Mouse (Mus musculus): ENCODE results near the gene Uvrag. TPM values are rescaled to one million over a fixed set of nuclear protein-coding genes. Genes with fewer than 3 reads are reported as not detected.

Uvrag gene
- total and polyA plus RNA-seq, 2 experiments = 12.2 to 18.3 TPM

GRCm38 (mm10) chr7:99078805-99079204 lies 62.1 kb downstream of the Uvrag start:
- H3K36me3 ChIP-seq (ENCODE audit: control insufficient read depth, insufficient read depth, low read length) = 0 out of 2 replicates have a peak, but pooled peaks cover 4% of the 10 kb centered on the region
- H3K79me2 ChIP-seq (ENCODE audit: control insufficient read depth, insufficient read depth, low read length) = peaks cover 17% of the 10 kb centered on the region; the same call in 1 of the 2 replicates
- no peak overlapping the region for H3K27ac ChIP-seq (replicated peaks; ENCODE audit: insufficient read depth, low read depth, low read length)
- peaks cover 10% of the 10 kb centered on the region for H3K4me1 ChIP-seq (ENCODE audit: control insufficient read depth, insufficient read depth, low read length)
- TF ChIP-seq CTCF (IDR thresholded peaks at IDR 0.05; ENCODE audit: low read depth, low read length) (no peak), POLR2A (IDR thresholded peaks at IDR 0.05; ENCODE audit: extremely low read depth, insufficient read depth, low read length) (no peak)
- H3K9ac ChIP-seq (ENCODE audit: low read depth, low read length) = no peak overlapping the region
- DNase-seq (ENCODE audit: extremely low read depth, low read depth, low spot score) = no peak
- H3K27me3 ChIP-seq (ENCODE audit: control insufficient read depth, insufficient read depth, low read length) = no peaks in the 10 kb centered on the region
- WGBS = 94% methylated on average over 6 of the region's 6 CpGs
- no peak overlapping the region for H3K4me3 ChIP-seq (ENCODE audit: insufficient read depth, low read depth, low read length)

- no peak for DNase-seq (ENCODE audit: extremely low read depth, low read depth, low spot score)
- peaks cover 17% of the 10 kb centered on the region; the same call in 1 of the 2 replicates for H3K79me2 ChIP-seq (ENCODE audit: control insufficient read depth, insufficient read depth, low read length)
- no peak for TF ChIP-seq POLR2A (IDR thresholded peaks at IDR 0.05; ENCODE audit: extremely low read depth, insufficient read depth, low read length)
- no peak for TF ChIP-seq CTCF (IDR thresholded peaks at IDR 0.05; ENCODE audit: low read depth, low read length)
- H3K36me3 ChIP-seq (ENCODE audit: control insufficient read depth, insufficient read depth, low read length) = no peaks in the 10 kb centered on the region
- no peaks in the 10 kb centered on the region for H3K27me3 ChIP-seq (ENCODE audit: control insufficient read depth, insufficient read depth, low read length)
- H3K4me1 ChIP-seq (ENCODE audit: control insufficient read depth, insufficient read depth, low read length) = peaks cover 10% of the 10 kb centered on the region
- no peak overlapping the region for H3K4me3 ChIP-seq (ENCODE audit: insufficient read depth, low read depth, low read length)
- H3K27ac ChIP-seq (replicated peaks; ENCODE audit: insufficient read depth, low read depth, low read length) = no peak overlapping the region
- 92% methylated on average over 8 of the region's 8 CpGs for WGBS
- no peak overlapping the region for H3K9ac ChIP-seq (ENCODE audit: low read depth, low read length)
These were observed 63.7 kb downstream of the Uvrag start for GRCm38 (mm10) chr7:99077234-99077633.

- peaks cover 10% of the 10 kb centered on the region for H3K4me1 ChIP-seq (ENCODE audit: control insufficient read depth, insufficient read depth, low read length)
- DNase-seq (ENCODE audit: extremely low read depth, low read depth, low spot score) = peak; percentile 65
These were observed 65.8 kb downstream of the Uvrag start for GRCm38 (mm10) chr7:99075101-99075500.

GRCm38 (mm10) chr7:99073734-99074372 lies 67.1 kb downstream of the Uvrag start:
- no peak overlapping the region for H3K4me3 ChIP-seq (ENCODE audit: insufficient read depth, low read depth, low read length)
- H3K27me3 ChIP-seq (ENCODE audit: control insufficient read depth, insufficient read depth, low read length) = no peaks in the 10 kb centered on the region
- peaks cover 10% of the 10 kb centered on the region for H3K4me1 ChIP-seq (ENCODE audit: control insufficient read depth, insufficient read depth, low read length)
- H3K27ac ChIP-seq (replicated peaks; ENCODE audit: insufficient read depth, low read depth, low read length) = no peak overlapping the region
- TF ChIP-seq POLR2A (IDR thresholded peaks at IDR 0.05; ENCODE audit: extremely low read depth, insufficient read depth, low read length) = no peak
- peak; percentile 66 for TF ChIP-seq CTCF (IDR thresholded peaks at IDR 0.05; ENCODE audit: low read depth, low read length)
- 0 out of 2 replicates have a peak, but pooled peaks cover 3% of the 10 kb centered on the region for H3K36me3 ChIP-seq (ENCODE audit: control insufficient read depth, insufficient read depth, low read length)
- 40% methylated on average over 7 of the region's 7 CpGs for WGBS
- no peak overlapping the region for H3K9ac ChIP-seq (ENCODE audit: low read depth, low read length)
- DNase-seq (ENCODE audit: extremely low read depth, low read depth, low spot score) = no peak
- peaks cover 26% of the 10 kb centered on the region; the same call in 1 of the 2 replicates for H3K79me2 ChIP-seq (ENCODE audit: control insufficient read depth, insufficient read depth, low read length)

More at GRCm38 (mm10) chr7:99075101-99075500, 65.8 kb downstream of the Uvrag start:
- no peaks in the 10 kb centered on the region for H3K36me3 ChIP-seq (ENCODE audit: control insufficient read depth, insufficient read depth, low read length)
- TF ChIP-seq POLR2A (IDR thresholded peaks at IDR 0.05; ENCODE audit: extremely low read depth, insufficient read depth, low read length) (no peak), CTCF (IDR thresholded peaks at IDR 0.05; ENCODE audit: low read depth, low read length) (no peak)
- H3K79me2 ChIP-seq (ENCODE audit: control insufficient read depth, insufficient read depth, low read length) = peaks cover 24% of the 10 kb centered on the region; the same call in 1 of the 2 replicates
- H3K9ac ChIP-seq (ENCODE audit: low read depth, low read length) = no peak overlapping the region
- H3K27ac ChIP-seq (replicated peaks; ENCODE audit: insufficient read depth, low read depth, low read length) = no peak overlapping the region
- WGBS = 38% methylated on average over 5 of the region's 5 CpGs
- no peak overlapping the region for H3K4me3 ChIP-seq (ENCODE audit: insufficient read depth, low read depth, low read length)
- H3K27me3 ChIP-seq (ENCODE audit: control insufficient read depth, insufficient read depth, low read length) = no peaks in the 10 kb centered on the region

- Histone ChIP-seq H3K27me3 (ENCODE audit: control insufficient read depth, insufficient read depth, low read length) (no peaks in the 10 kb centered on the region), H3K36me3 (ENCODE audit: control insufficient read depth, insufficient read depth, low read length) (peaks cover 6% of the 10 kb centered on the region; the same call in 1 of the 2 replicates), H3K9ac (ENCODE audit: low read depth, low read length) (no peak overlapping the region), H3K4me1 (ENCODE audit: control insufficient read depth, insufficient read depth, low read length) (peaks cover 5% of the 10 kb centered on the region), H3K79me2 (ENCODE audit: control insufficient read depth, insufficient read depth, low read length) (peaks cover 24% of the 10 kb centered on the region; the same call in 1 of the 2 replicates), H3K27ac (replicated peaks; ENCODE audit: insufficient read depth, low read depth, low read length) (no peak overlapping the region), H3K4me3 (ENCODE audit: insufficient read depth, low read depth, low read length) (no peak overlapping the region)
- DNase-seq (ENCODE audit: extremely low read depth, low read depth, low spot score) = no peak
- 68% methylated on average over 7 of the region's 7 CpGs for WGBS
- TF ChIP-seq CTCF (IDR thresholded peaks at IDR 0.05; ENCODE audit: low read depth, low read length) = no peak
- TF ChIP-seq POLR2A (IDR thresholded peaks at IDR 0.05; ENCODE audit: extremely low read depth, insufficient read depth, low read length) = no peak
These were observed 73.2 kb downstream of the Uvrag start for GRCm38 (mm10) chr7:99067710-99068109.

GRCm38 (mm10) chr7:99065920-99066319 lies 75.0 kb downstream of the Uvrag start:
- WGBS = 58% methylated on average over 2 of the region's 2 CpGs

More at GRCm38 (mm10) chr7:99065920-99066319, 75.0 kb downstream of the Uvrag start:
- DNase-seq (ENCODE audit: extremely low read depth, low read depth, low spot score) = no peak
- no peak overlapping the region for H3K27ac ChIP-seq (replicated peaks; ENCODE audit: insufficient read depth, low read depth, low read length)
- H3K9ac ChIP-seq (ENCODE audit: low read depth, low read length) = no peak overlapping the region
- H3K4me1 ChIP-seq (ENCODE audit: control insufficient read depth, insufficient read depth, low read length) = peaks cover 7% of the 10 kb centered on the region
- peaks cover 6% of the 10 kb centered on the region; the same call in 1 of the 2 replicates for H3K36me3 ChIP-seq (ENCODE audit: control insufficient read depth, insufficient read depth, low read length)
- no peak overlapping the region for H3K4me3 ChIP-seq (ENCODE audit: insufficient read depth, low read depth, low read length)
- peaks cover 24% of the 10 kb centered on the region; the same call in 1 of the 2 replicates for H3K79me2 ChIP-seq (ENCODE audit: control insufficient read depth, insufficient read depth, low read length)
- TF ChIP-seq POLR2A (IDR thresholded peaks at IDR 0.05; ENCODE audit: extremely low read depth, insufficient read depth, low read length) (no peak), CTCF (IDR thresholded peaks at IDR 0.05; ENCODE audit: low read depth, low read length) (no peak)
- no peaks in the 10 kb centered on the region for H3K27me3 ChIP-seq (ENCODE audit: control insufficient read depth, insufficient read depth, low read length)
